ENCODE assay signal across 9 mouse cellular contexts in genomic region chr2:12033518-12034322, GRCm38 (mm10).
DNase-seq lines count a peak whose midpoint lies in the region; ATAC-seq and TF ChIP-seq lines count a peak whose summit lies in the region.
"Had no signal": no experiment of that assay in that cellular context is flagged by ENCODE, and none has a peak within 500 bp of the region (broad histone marks: within the 10 kb centered on the region; RNA-seq: fewer than 3 reads in every experiment).

No protein-coding gene starts in this region.

- DNase-seq in heart, adult 18-20 months, result peak; percentile 52 to 66
- DNase-seq in kidney, adult 2 months, result peak; percentile 71
- DNase-seq in lung, embryonic 14.5 days, result peak; percentile 73
- no peak for DNase-seq in neural tube, embryonic 10.5 days (ENCODE audit: extremely low spot score, low spot score)
- DNase-seq in layer of hippocampus, postnatal 36 days, result no peak
- DNase-seq in spleen, postnatal 36 days (ENCODE audit: low spot score in 2 of 2), result no peak
- DNase-seq in left cerebral cortex, postnatal 25 days (ENCODE audit: low spot score in 2 of 2), result no peak

- TF ChIP-seq CTCF in bone marrow macrophage, adult 2 months (IDR thresholded peaks at IDR 0.05; ENCODE audit: low read depth, low read length), result no peak
- TF ChIP-seq CTCF in kidney, adult 2 months (conservative IDR thresholded peaks at IDR 0.05; ENCODE audit: insufficient read depth, insufficient read length, low read depth, low read length), result no peak
- no peak for TF ChIP-seq CTCF in lung, embryonic 14.5 days (IDR thresholded peaks at IDR 0.05; ENCODE audit: low read depth)

- H3K9me3 ChIP-seq in lung, embryonic 14.5 days (ENCODE audit: low read depth, low read length), result no peaks in the 10 kb centered on the region
- H3K9me3 ChIP-seq: midbrain, embryonic 12.5 days had no signal

- H3K27me3 ChIP-seq in kidney, adult 2 months (replicated peaks; ENCODE audit: control insufficient read depth, insufficient read depth, low read length), result no peaks in the 10 kb centered on the region
- no peaks in the 10 kb centered on the region for H3K27me3 ChIP-seq in lung, embryonic 14.5 days (ENCODE audit: insufficient read depth, low read length)
- H3K27me3 ChIP-seq: midbrain, embryonic 12.5 days had no signal

- H3K27ac ChIP-seq in bone marrow macrophage, adult 2 months (ENCODE audit: insufficient read depth, low read depth, low read length), result peak overlapping the region; percentile 54
- peak overlapping the region; percentile 46; the same call in 1 of the 2 replicates for H3K27ac ChIP-seq in kidney, adult 2 months (ENCODE audit: insufficient read depth, low read depth, low read length)
- peak overlapping the region; percentile 63 for H3K27ac ChIP-seq in lung, embryonic 14.5 days (ENCODE audit: low read depth)
- H3K27ac ChIP-seq: midbrain, embryonic 12.5 days had no signal

- H3K4me2 ChIP-seq in lung, embryonic 14.5 days, result peak overlapping the region; percentile 33
- H3K4me2 ChIP-seq: midbrain, embryonic 12.5 days had no signal

- peak; percentile 89 for ATAC-seq in lung, embryonic 14.5 days (ENCODE audit: insufficient read depth)

- no peak for TF ChIP-seq POLR2A in bone marrow macrophage, adult 2 months (IDR thresholded peaks at IDR 0.05; ENCODE audit: borderline replicate concordance, low read depth, low read length)
- no peak for TF ChIP-seq POLR2A in kidney, adult 2 months (IDR thresholded peaks at IDR 0.05; ENCODE audit: low read depth, low read length)

- intact Hi-C loops in left cerebral cortex, postnatal 25 days (cut with DNase I), result no loop called here

- H3K4me1 ChIP-seq in bone marrow macrophage, adult 2 months (ENCODE audit: control insufficient read depth, insufficient read depth, low read length), result peaks cover 14% of the 10 kb centered on the region
- H3K4me1 ChIP-seq in kidney, adult 2 months (ENCODE audit: control insufficient read depth, insufficient read depth, low read length), result peaks cover 4% of the 10 kb centered on the region; the same call in 1 of the 2 replicates
- 0 out of 2 replicates have a peak, but pooled peaks cover 11% of the 10 kb centered on the region for H3K4me1 ChIP-seq in lung, embryonic 14.5 days (ENCODE audit: insufficient read depth)
- H3K4me1 ChIP-seq: midbrain, embryonic 12.5 days had no signal

- no peak overlapping the region for H3K9ac ChIP-seq in lung, embryonic 14.5 days
- H3K9ac ChIP-seq: midbrain, embryonic 12.5 days had no signal

- H3K4me3 ChIP-seq in bone marrow macrophage, adult 2 months (ENCODE audit: insufficient read depth, low read length), result peak overlapping the region; percentile 3; the same call in 1 of the 2 replicates
- H3K4me3 ChIP-seq in kidney, adult 2 months (ENCODE audit: insufficient read depth, low read depth, low read length), result no peak overlapping the region
- no peak overlapping the region for H3K4me3 ChIP-seq in lung, embryonic 14.5 days (ENCODE audit: low read depth, low read length)
- H3K4me3 ChIP-seq: midbrain, embryonic 12.5 days had no signal

- no peaks in the 10 kb centered on the region for H3K36me3 ChIP-seq in kidney, adult 2 months (ENCODE audit: control insufficient read depth, insufficient read depth, low read length)
- no peaks in the 10 kb centered on the region for H3K36me3 ChIP-seq in lung, embryonic 14.5 days (ENCODE audit: insufficient read depth)
- H3K36me3 ChIP-seq: midbrain, embryonic 12.5 days had no signal

- 57% methylated on average over 11 of the region's 11 CpGs for WGBS in kidney, adult 2 months
- 39% methylated on average over 11 of the region's 11 CpGs for WGBS in lung, embryonic 14.5 days

Comparison
In these comparisons a context has a peak if more than half of its experiments do, and no peak if none do; other contexts are left out.
1. DNase-seq: peak in heart, adult 18-20 months (2 of 2), kidney, adult 2 months (single experiment) and lung, embryonic 14.5 days (single experiment); none in neural tube, embryonic 10.5 days (single experiment), layer of hippocampus, postnatal 36 days (0 of 2), spleen, postnatal 36 days (0 of 2) and left cerebral cortex, postnatal 25 days (0 of 2).
2. Peak in every context shown above with its lines, with median percentiles within 50 percentile points of each other: H3K27ac ChIP-seq.